Mouse (Mus musculus): ENCODE data around the gene Alpk3. TPM values are rescaled to one million over a fixed set of nuclear protein-coding genes. Genes with fewer than 3 reads are reported as not detected.

Alpk3 gene
- total and polyA plus RNA-seq, 3 experiments: under 0.01 to 0.03 TPM; not detected in 1

DNA sequence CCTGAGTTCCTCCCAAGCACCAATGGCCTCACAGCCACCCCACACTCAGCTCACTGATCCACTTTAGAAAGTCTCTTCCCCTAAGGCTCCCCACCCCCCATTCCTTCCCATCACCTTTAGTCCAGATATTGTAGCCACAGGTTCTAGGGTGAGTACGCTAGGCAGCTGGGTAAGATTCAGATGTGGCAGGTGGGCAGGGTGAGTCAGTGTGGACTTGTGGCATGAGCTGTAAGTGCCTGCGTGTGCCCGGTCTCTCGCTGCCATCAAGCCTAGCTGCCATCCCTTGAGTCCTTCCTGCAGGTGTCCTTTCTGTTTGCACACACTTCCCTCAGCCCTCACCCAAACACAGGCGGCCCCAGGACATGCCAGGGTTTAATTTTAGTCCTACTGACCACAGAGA lies 42.9 kb downstream of the Alpk3 start:
- H3K27ac ChIP-seq (ENCODE audit: control insufficient read depth, low read depth, low read length): no peak overlapping the region
- TF ChIP-seq ZMIZ1 (IDR thresholded peaks at IDR 0.05; ENCODE audit: low read depth, low read length): no peak
- no peak for TF ChIP-seq UBTF (IDR thresholded peaks at IDR 0.05; ENCODE audit: borderline replicate concordance, insufficient read depth, low read depth, low read length)
- no peak for TF ChIP-seq BHLHE40 (IDR thresholded peaks at IDR 0.05; ENCODE audit: borderline replicate concordance, low read depth, low read length)
- no peak for TF ChIP-seq MEF2A (IDR thresholded peaks at IDR 0.05; ENCODE audit: extremely low read depth, insufficient replicate concordance, low read depth, low read length, poor library complexity, severe bottlenecking)
- no peak for TF ChIP-seq EP300 (IDR thresholded peaks at IDR 0.05; ENCODE audit: low read depth in 1 of 2, low read length in 2 of 2)
- no peak for TF ChIP-seq POLR2AphosphoS2 (IDR thresholded peaks at IDR 0.05; ENCODE audit: low read length)
- no peak for TF ChIP-seq JUND (IDR thresholded peaks at IDR 0.05; ENCODE audit: low read depth, low read length)
- no peak for TF ChIP-seq MAX (IDR thresholded peaks at IDR 0.05; ENCODE audit: low read length)
- no peak for TF ChIP-seq HCFC1 (IDR thresholded peaks at IDR 0.05; ENCODE audit: low read depth, low read length)
- no peak for TF ChIP-seq MAZ (IDR thresholded peaks at IDR 0.05; ENCODE audit: low read depth, low read length)
- TF ChIP-seq CHD2 (IDR thresholded peaks at IDR 0.05; ENCODE audit: low read length): no peak
- TF ChIP-seq CHD1 (IDR thresholded peaks at IDR 0.05; ENCODE audit: low read depth, low read length): no peak
- TF ChIP-seq TCF12 (IDR thresholded peaks at IDR 0.05; ENCODE audit: low read depth, low read length): no peak
- TF ChIP-seq GATA1 (IDR thresholded peaks at IDR 0.05; ENCODE audit: low read depth, low read length): no peak
- TF ChIP-seq ZKSCAN1 (IDR thresholded peaks at IDR 0.05; ENCODE audit: low read depth, low read length): no peak
- TF ChIP-seq TAL1 (IDR thresholded peaks at IDR 0.05; ENCODE audit: low read length): no peak
- no peak for TF ChIP-seq KAT2A (conservative IDR thresholded peaks at IDR 0.05; ENCODE audit: low read depth, low read length)
- DNase-seq (ENCODE audit: low read depth, low spot score): no peak
- H3K36me3 ChIP-seq (ENCODE audit: control insufficient read depth in 1 of 2, insufficient read depth in 2 of 2, low read length in 2 of 2): no peaks in the 10 kb centered on the region
- H3K9ac ChIP-seq (ENCODE audit: control insufficient read depth, low read depth, low read length, poor library complexity, severe bottlenecking): no peak overlapping the region
- no peak overlapping the region for H3K4me3 ChIP-seq (ENCODE audit: control insufficient read depth in 1 of 2, insufficient read depth in 1 of 2, low read depth in 2 of 2, low read length in 2 of 2)
- no peaks in the 10 kb centered on the region for H3K9me3 ChIP-seq (replicated peaks; ENCODE audit: insufficient read depth, low read length)
- H3K4me1 ChIP-seq (ENCODE audit: control insufficient read depth in 1 of 2, insufficient read depth in 2 of 2, low read length in 2 of 2): no peaks in the 10 kb centered on the region
- peaks cover 2 to 3% of the 10 kb centered on the region in 2 experiments; a peak in 3 of 4 replicates for H3K27me3 ChIP-seq (ENCODE audit: control insufficient read depth in 1 of 2, insufficient read depth in 2 of 2, low read length in 2 of 2)
- no peaks in the 10 kb centered on the region for H3K79me2 ChIP-seq (ENCODE audit: control insufficient read depth, insufficient read depth, low read length, poor library complexity)

DNA sequence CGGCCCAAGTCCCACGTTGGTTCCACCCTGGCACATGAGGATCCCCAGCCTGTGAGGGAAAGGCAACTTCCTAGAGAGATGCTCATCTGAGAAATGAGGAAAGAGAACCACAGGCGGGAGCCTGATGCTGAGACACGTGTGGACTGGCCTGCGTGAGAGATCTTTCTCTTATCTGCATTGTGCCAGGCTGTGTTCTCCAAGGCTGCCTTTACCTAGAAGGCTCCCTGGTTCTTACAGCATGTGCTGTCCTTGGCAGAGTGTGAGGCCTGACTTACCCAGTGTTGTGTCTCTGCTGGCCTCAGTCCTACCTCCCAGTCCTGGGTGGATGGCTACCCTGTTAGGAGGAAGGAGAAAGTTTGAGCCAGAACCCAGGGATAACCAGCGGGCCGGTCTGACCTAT lies 45.5 kb downstream of the Alpk3 start:
- H3K4me1 ChIP-seq (ENCODE audit: control insufficient read depth in 1 of 2, insufficient read depth in 2 of 2, low read length in 2 of 2): no peaks in the 10 kb centered on the region
- H3K27me3 ChIP-seq (ENCODE audit: control insufficient read depth in 1 of 2, insufficient read depth in 2 of 2, low read length in 2 of 2): peaks cover 0 to 3% of the 10 kb centered on the region in 2 experiments; a peak in 2 of 4 replicates
- no peaks in the 10 kb centered on the region for H3K36me3 ChIP-seq (ENCODE audit: control insufficient read depth in 1 of 2, insufficient read depth in 2 of 2, low read length in 2 of 2)
- H3K9ac ChIP-seq (ENCODE audit: control insufficient read depth, low read depth, low read length, poor library complexity, severe bottlenecking): no peak overlapping the region
- H3K27ac ChIP-seq (ENCODE audit: control insufficient read depth, low read depth, low read length): no peak overlapping the region
- H3K4me3 ChIP-seq (ENCODE audit: control insufficient read depth in 1 of 2, insufficient read depth in 1 of 2, low read depth in 2 of 2, low read length in 2 of 2): no peak overlapping the region
- H3K9me3 ChIP-seq (replicated peaks; ENCODE audit: insufficient read depth, low read length): no peaks in the 10 kb centered on the region
- TF ChIP-seq SMC3 (IDR thresholded peaks at IDR 0.05; ENCODE audit: low read depth, low read length) (no peak), ZNF384 (IDR thresholded peaks at IDR 0.05; ENCODE audit: low read depth, low read length) (no peak), EP300 (IDR thresholded peaks at IDR 0.05; ENCODE audit: low read depth in 1 of 2, low read length in 2 of 2) (no peak), NRF1 (IDR thresholded peaks at IDR 0.05; ENCODE audit: insufficient read depth, low read depth, low read length, poor library complexity, severe bottlenecking) (no peak), GATA1 (IDR thresholded peaks at IDR 0.05; ENCODE audit: low read depth, low read length) (no peak)
- H3K79me2 ChIP-seq (ENCODE audit: control insufficient read depth, insufficient read depth, low read length, poor library complexity): no peaks in the 10 kb centered on the region
- no peak for DNase-seq (ENCODE audit: low read depth, low spot score)

Data from MEL (cell line).